Mouse (Mus musculus) stomach, postnatal 0 days (tissue): ENCODE measurements around the gene Pnisr.

Experiments
- CTCF ChIP-seq: IDR thresholded peaks from 2 replicates; pipeline ENCODE4 v1.5.1; 2016; ENCODE audit warnings: antibody characterized with exemption, low read depth, mild to moderate bottlenecking, moderate library complexity
- EP300 ChIP-seq: optimal IDR thresholded peaks from 2 replicates; pipeline ENCODE3; 2016; ENCODE audit warnings: antibody characterized with exemption

DNA sequence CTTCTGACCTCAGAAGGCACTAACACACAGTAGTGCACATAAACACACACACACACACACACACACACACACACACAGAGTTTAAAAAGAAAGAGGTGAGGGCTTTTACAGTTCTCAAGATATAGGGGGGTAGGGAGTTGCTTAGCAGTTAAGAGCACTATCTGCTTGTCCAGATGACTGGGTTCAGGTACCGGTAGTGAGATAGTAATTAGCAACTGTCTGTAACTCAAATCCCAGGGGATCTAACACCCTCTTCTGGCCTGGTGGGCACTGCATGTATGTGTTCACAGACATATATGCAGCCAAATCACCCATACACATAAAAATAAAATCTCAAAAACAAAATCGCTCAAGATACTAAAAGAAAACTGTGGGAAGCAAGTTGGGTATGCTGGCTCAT lies 45.8 kb upstream of the Pnisr start:
- TF ChIP-seq CTCF (no peak), EP300 (no peak)
